Mouse (Mus musculus): ENCODE measurements at regions not wholly inside any gene's neighbourhood (a gene's known extent, or its start where the extent isn't known, plus 50 kb on each side); places are given as distances from the start of the nearest gene placed in this dataset.

GRCm38 (mm10) chr3:9922541-9923046 lies 165.3 kb upstream of the Gm9833 start:
- TF ChIP-seq CTCF (IDR thresholded peaks at IDR 0.05; ENCODE audit: control insufficient read depth, insufficient read depth, low read length) (no peak), POLR2A (IDR thresholded peaks at IDR 0.05; ENCODE audit: borderline replicate concordance, control insufficient read depth, low read depth, low read length) (no peak)

All from bone marrow, adult 2 months (tissue).